Mouse (Mus musculus) lung, postnatal 0 days (tissue): ENCODE results near the gene Ktn1.

ENCODE experiments used
- CTCF ChIP-seq: IDR thresholded peaks from 2 replicates; pipeline ENCODE4 v1.5.1; 2016; ENCODE audit warnings: antibody characterized with exemption, mild to moderate bottlenecking
- EP300 ChIP-seq: IDR thresholded peaks from 2 replicates; pipeline ENCODE4 v1.6.1; 2016; ENCODE audit warnings: antibody characterized with exemption, mild to moderate bottlenecking, control low read depth

DNA sequence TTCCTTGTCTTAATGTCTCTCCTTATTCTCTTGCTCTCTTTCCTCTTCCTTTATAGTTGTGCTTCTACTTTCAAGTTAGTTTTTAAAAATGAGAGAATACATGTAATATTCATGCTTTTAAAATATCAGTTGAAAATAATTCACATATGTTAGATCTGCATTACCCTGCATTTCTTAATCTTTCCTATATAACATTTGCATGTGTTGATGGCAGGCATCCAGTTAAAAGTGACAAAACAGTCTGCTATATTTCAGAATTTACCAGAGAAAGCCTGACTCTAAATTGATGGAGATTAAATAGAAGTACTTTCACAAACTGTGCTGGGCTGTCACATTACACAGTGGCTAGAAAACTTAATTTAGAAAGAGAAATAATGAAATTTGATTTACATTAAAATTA lies 19.8 kb downstream of the Ktn1 start:
- TF ChIP-seq CTCF: no peak
- no peak for TF ChIP-seq EP300
